Mouse (Mus musculus): ENCODE measurements at regions not wholly inside any gene's neighbourhood (a gene's known extent, or its start where the extent isn't known, plus 50 kb on each side); places are given as distances from the start of the nearest gene placed in this dataset.
"Not testable (repeated sequence)": the region's sequence is repeated elsewhere in the genome, so short reads cannot be mapped to it uniquely, and the experiment has no call there.

DNA sequence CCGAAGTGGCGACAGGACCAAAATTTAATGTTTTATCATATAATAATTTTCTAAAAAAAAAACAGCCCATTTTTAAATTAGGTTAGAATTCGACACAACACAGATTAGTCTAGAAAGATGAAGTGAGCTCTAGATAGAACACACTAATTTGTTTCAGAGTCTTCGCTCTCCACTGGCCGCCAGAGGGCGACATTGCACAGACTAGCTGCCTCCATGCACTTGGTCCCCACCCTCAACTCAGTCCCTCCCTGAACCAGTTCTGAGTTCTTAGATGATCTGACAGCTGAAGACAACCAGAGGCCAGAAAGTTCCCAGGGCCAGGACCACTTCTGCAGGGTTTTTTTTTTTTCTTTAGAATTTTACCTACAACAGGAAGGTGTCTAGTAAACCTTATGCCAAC is 296.3 kb upstream of the Olfr1507 start:
- DNase-seq (ENCODE audit: low read depth, low spot score); H3K4me3 ChIP-seq (ENCODE audit: insufficient read depth in 1 of 2, low read depth in 1 of 2, low read length in 2 of 2, poor library complexity in 1 of 2, severe bottlenecking in 1 of 2); H3K36me3 ChIP-seq (ENCODE audit: control insufficient read depth, insufficient read depth, low read length, poor library complexity, severe bottlenecking); H3K9ac ChIP-seq (ENCODE audit: insufficient read depth, low read depth, low read length, poor library complexity, severe bottlenecking); H3K9me3 ChIP-seq (ENCODE audit: control insufficient read depth, insufficient read depth, low read depth, low read length); in situ Hi-C loops (cut with MboI; ENCODE audit: low sequenced_read_pairs in 2 of 2, unreplicated experiment in 2 of 2); H3K4me1 ChIP-seq (ENCODE audit: control insufficient read depth in 2 of 2, insufficient read depth in 2 of 2, low read length in 2 of 2, poor library complexity in 1 of 2); H3K27ac ChIP-seq (ENCODE audit: insufficient read depth, low read depth, low read length, poor library complexity, severe bottlenecking): not testable (repeated sequence)

DNA sequence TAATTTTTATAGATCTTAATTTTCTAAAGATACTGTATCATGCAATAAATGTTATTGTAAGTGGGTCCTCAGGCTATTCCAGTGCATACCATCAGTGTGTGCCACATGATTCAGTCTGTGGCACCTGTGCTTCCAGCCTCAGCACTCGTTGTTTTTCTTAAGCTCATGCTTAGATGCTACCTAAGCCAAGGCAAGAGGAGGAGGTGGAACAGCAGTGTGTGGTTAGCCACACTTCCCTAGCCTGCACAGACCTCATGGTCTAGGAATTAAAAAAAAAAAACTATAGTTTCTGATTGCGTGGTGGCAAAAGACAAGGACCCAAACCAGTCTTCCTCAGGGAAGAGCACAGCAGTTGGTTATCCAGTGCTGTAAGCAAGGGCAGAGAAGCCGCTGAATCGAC is 287.3 kb upstream of the Olfr1507 start:
- in situ Hi-C loops (cut with MboI; ENCODE audit: low sequenced_read_pairs in 2 of 2, unreplicated experiment in 2 of 2); H3K9me3 ChIP-seq (ENCODE audit: control insufficient read depth, insufficient read depth, low read depth, low read length); H3K9ac ChIP-seq (ENCODE audit: insufficient read depth, low read depth, low read length, poor library complexity, severe bottlenecking); DNase-seq (ENCODE audit: low read depth, low spot score); H3K27ac ChIP-seq (ENCODE audit: insufficient read depth, low read depth, low read length, poor library complexity, severe bottlenecking); H3K36me3 ChIP-seq (ENCODE audit: control insufficient read depth, insufficient read depth, low read length, poor library complexity, severe bottlenecking); H3K4me3 ChIP-seq (ENCODE audit: insufficient read depth in 1 of 2, low read depth in 1 of 2, low read length in 2 of 2, poor library complexity in 1 of 2, severe bottlenecking in 1 of 2); H3K4me1 ChIP-seq (ENCODE audit: control insufficient read depth in 2 of 2, insufficient read depth in 2 of 2, low read length in 2 of 2, poor library complexity in 1 of 2): not testable (repeated sequence)

DNA sequence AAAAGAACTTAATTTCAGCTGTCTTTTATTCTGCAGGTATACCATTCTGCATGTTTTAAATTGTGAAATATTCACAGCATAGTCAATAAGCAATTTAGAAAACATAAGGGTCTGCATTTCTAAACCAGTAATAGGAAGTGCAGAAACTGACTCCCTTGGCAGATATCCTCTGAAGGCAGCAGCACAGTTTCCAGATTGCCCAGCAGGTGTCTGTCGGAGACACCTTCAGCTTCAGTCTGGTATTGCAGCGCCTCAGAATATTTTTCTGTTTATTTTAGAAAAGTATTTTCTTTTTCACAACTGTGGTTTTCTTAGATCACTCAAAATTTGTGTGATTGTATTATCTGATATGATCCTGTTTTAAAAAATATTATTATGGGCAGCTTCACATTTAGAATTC is 280.3 kb upstream of the Olfr1507 start:
- H3K9me3 ChIP-seq (ENCODE audit: control insufficient read depth, insufficient read depth, low read depth, low read length); H3K36me3 ChIP-seq (ENCODE audit: control insufficient read depth, insufficient read depth, low read length, poor library complexity, severe bottlenecking); H3K27ac ChIP-seq (ENCODE audit: insufficient read depth, low read depth, low read length, poor library complexity, severe bottlenecking); DNase-seq (ENCODE audit: low read depth, low spot score); H3K9ac ChIP-seq (ENCODE audit: insufficient read depth, low read depth, low read length, poor library complexity, severe bottlenecking); in situ Hi-C loops (cut with MboI; ENCODE audit: low sequenced_read_pairs in 2 of 2, unreplicated experiment in 2 of 2); H3K4me1 ChIP-seq (ENCODE audit: control insufficient read depth in 2 of 2, insufficient read depth in 2 of 2, low read length in 2 of 2, poor library complexity in 1 of 2); H3K4me3 ChIP-seq (ENCODE audit: insufficient read depth in 1 of 2, low read depth in 1 of 2, low read length in 2 of 2, poor library complexity in 1 of 2, severe bottlenecking in 1 of 2): not testable (repeated sequence)

DNA sequence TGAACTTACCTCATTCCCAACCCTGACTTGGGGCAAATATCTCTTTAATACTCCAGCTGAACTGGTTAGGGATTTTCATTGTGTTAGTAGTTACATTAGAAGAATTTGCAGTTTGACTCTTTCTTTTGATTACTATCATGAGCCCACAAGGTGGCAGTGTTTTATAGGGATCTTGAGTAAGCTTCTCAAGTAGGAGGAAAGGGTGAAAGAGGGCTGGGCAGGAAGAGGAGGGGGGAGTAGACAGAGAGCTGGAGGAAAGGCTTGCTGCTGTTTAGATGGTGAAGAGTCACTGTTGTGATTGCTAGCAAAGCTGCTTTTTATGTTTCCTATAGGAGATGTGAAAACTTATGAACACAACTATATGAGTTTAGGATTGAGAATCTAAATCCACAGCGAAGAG is 273.9 kb upstream of the Olfr1507 start:
- H3K36me3 ChIP-seq (ENCODE audit: control insufficient read depth, insufficient read depth, low read length, poor library complexity, severe bottlenecking); in situ Hi-C loops (cut with MboI; ENCODE audit: low sequenced_read_pairs in 2 of 2, unreplicated experiment in 2 of 2); H3K4me3 ChIP-seq (ENCODE audit: insufficient read depth in 1 of 2, low read depth in 1 of 2, low read length in 2 of 2, poor library complexity in 1 of 2, severe bottlenecking in 1 of 2); H3K4me1 ChIP-seq (ENCODE audit: control insufficient read depth in 2 of 2, insufficient read depth in 2 of 2, low read length in 2 of 2, poor library complexity in 1 of 2); DNase-seq (ENCODE audit: low read depth, low spot score); H3K9me3 ChIP-seq (ENCODE audit: control insufficient read depth, insufficient read depth, low read depth, low read length); H3K9ac ChIP-seq (ENCODE audit: insufficient read depth, low read depth, low read length, poor library complexity, severe bottlenecking); H3K27ac ChIP-seq (ENCODE audit: insufficient read depth, low read depth, low read length, poor library complexity, severe bottlenecking): not testable (repeated sequence)

DNA sequence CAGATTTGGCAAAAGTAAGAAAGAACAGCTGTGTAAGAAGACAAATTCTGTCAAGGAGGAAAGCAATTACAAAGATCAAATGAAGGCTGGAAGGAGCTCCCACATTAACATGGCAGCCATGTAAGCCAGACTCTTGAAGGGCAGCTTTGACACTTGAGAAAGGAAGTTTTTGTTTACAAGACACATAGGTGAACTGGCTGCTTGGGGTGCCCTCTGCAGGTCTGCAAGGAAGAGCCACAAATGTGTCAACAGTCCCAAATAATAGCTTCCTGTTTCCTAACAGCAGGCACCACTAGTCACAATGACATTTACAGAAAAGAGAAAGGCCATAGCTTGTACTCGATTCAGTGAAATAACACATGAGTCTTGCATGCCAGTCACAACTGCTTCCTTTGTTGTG is 256.6 kb upstream of the Olfr1507 start:
- H3K4me1 ChIP-seq (ENCODE audit: control insufficient read depth in 2 of 2, insufficient read depth in 2 of 2, low read length in 2 of 2, poor library complexity in 1 of 2); H3K9ac ChIP-seq (ENCODE audit: insufficient read depth, low read depth, low read length, poor library complexity, severe bottlenecking); H3K27ac ChIP-seq (ENCODE audit: insufficient read depth, low read depth, low read length, poor library complexity, severe bottlenecking); DNase-seq (ENCODE audit: low read depth, low spot score); H3K36me3 ChIP-seq (ENCODE audit: control insufficient read depth, insufficient read depth, low read length, poor library complexity, severe bottlenecking); in situ Hi-C loops (cut with MboI; ENCODE audit: low sequenced_read_pairs in 2 of 2, unreplicated experiment in 2 of 2); H3K9me3 ChIP-seq (ENCODE audit: control insufficient read depth, insufficient read depth, low read depth, low read length); H3K4me3 ChIP-seq (ENCODE audit: insufficient read depth in 1 of 2, low read depth in 1 of 2, low read length in 2 of 2, poor library complexity in 1 of 2, severe bottlenecking in 1 of 2): not testable (repeated sequence)

DNA sequence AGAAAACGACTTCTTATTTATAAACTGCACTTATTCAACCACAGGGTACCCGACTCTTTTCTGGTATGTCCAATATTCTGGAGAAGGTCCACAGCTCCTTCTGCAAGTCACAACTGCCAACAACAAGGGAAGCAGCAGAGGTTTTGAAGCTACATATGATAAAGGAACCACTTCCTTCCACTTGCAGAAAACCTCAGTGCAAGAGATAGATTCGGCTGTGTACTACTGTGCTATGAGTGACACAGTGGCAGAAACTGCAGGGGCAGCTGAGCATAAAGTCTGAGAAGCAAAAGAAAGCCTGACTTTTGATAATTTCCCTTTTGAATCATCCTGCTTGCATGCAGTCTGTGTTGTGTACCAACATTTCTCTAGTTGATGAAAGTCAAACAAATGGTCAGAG is 231.1 kb upstream of the Olfr1507 start:
- not testable (repeated sequence) for DNase-seq (ENCODE audit: low read depth, low spot score); H3K27ac ChIP-seq (ENCODE audit: insufficient read depth, low read depth, low read length, poor library complexity, severe bottlenecking); H3K9ac ChIP-seq (ENCODE audit: insufficient read depth, low read depth, low read length, poor library complexity, severe bottlenecking); H3K9me3 ChIP-seq (ENCODE audit: control insufficient read depth, insufficient read depth, low read depth, low read length); H3K36me3 ChIP-seq (ENCODE audit: control insufficient read depth, insufficient read depth, low read length, poor library complexity, severe bottlenecking); H3K4me3 ChIP-seq (ENCODE audit: insufficient read depth in 1 of 2, low read depth in 1 of 2, low read length in 2 of 2, poor library complexity in 1 of 2, severe bottlenecking in 1 of 2); H3K4me1 ChIP-seq (ENCODE audit: control insufficient read depth in 2 of 2, insufficient read depth in 2 of 2, low read length in 2 of 2, poor library complexity in 1 of 2)
- in situ Hi-C loops (cut with MboI; ENCODE audit: low sequenced_read_pairs in 2 of 2, unreplicated experiment in 2 of 2), result loop anchor here in 1 of 2 experiments (10.0 kb wide), 1 partner anchor 708 kb away; no protein-coding TSS in a partner anchor

DNA sequence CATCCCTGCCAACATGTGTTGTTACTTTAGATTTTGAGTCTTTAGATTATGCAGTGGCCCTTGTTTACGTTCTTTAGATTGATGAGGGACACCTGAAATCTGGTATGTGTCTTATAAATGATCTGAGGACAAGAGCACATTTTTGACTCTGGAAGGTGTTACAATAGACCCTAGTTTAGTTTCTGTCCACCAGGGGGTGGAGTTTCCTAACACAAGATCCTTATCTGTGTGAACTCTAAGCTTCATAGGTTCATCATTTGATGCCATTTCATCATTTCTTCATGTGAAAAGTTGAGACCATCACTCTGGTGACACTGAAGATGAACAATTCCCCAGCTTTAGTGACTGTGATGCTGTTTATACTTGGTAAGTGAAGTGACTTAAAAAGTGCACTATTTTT is 229.4 kb upstream of the Olfr1507 start:
- not testable (repeated sequence) for H3K9me3 ChIP-seq (ENCODE audit: control insufficient read depth, insufficient read depth, low read depth, low read length); H3K4me1 ChIP-seq (ENCODE audit: control insufficient read depth in 2 of 2, insufficient read depth in 2 of 2, low read length in 2 of 2, poor library complexity in 1 of 2); DNase-seq (ENCODE audit: low read depth, low spot score); H3K36me3 ChIP-seq (ENCODE audit: control insufficient read depth, insufficient read depth, low read length, poor library complexity, severe bottlenecking); H3K9ac ChIP-seq (ENCODE audit: insufficient read depth, low read depth, low read length, poor library complexity, severe bottlenecking); H3K27ac ChIP-seq (ENCODE audit: insufficient read depth, low read depth, low read length, poor library complexity, severe bottlenecking); H3K4me3 ChIP-seq (ENCODE audit: insufficient read depth in 1 of 2, low read depth in 1 of 2, low read length in 2 of 2, poor library complexity in 1 of 2, severe bottlenecking in 1 of 2)
- in situ Hi-C loops (cut with MboI; ENCODE audit: low sequenced_read_pairs in 2 of 2, unreplicated experiment in 2 of 2), result loop anchor here in 1 of 2 experiments (10.0 kb wide), 1 partner anchor 710 kb away; no protein-coding TSS in a partner anchor

All from ES-E14 (cell line).